Mouse (Mus musculus) erythroblast, embryonic 14.5 days (primary cell): ENCODE data around the gene Tm9sf1.

Experiments used
- GATA1 ChIP-seq: IDR thresholded peaks from 2 replicates; pipeline ENCODE4 v1.6.1; 2012; ENCODE audit warnings: low read length, inconsistent platforms, mixed read lengths
- TAL1 ChIP-seq: IDR thresholded peaks from 3 replicates; pipeline ENCODE4 v1.6.1; 2012; ENCODE audit warnings: low read length, inconsistent platforms, mixed read lengths

DNA sequence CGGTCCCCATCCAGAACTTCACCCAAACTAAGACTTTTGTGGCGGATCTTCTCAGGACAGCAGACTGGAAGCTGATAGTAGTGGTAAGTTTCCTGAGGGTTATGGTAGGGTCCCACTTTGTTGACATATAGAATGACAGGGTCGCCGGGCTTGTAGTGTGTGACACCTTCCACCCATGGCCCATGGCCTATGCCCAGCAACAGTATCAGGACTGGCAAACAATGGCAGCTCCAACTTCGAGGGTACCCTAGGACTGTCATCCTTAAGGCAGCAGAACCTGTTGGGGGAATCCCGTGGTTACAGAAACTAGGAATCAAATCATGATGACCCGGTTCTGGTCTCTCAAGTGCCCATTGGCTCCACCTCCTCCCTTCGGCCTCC lies 937 bp downstream of the Tm9sf1 start:
- TF ChIP-seq GATA1, result no peak
- TF ChIP-seq TAL1, result no peak
